Mouse (Mus musculus) kidney, embryonic 15.5 days (tissue): Measurements from ENCODE around the gene Tnfaip8l3. TPM values are rescaled to one million over a fixed set of nuclear protein-coding genes. Genes with fewer than 3 reads are reported as not detected.
"Not testable (repeated sequence)": the region's sequence is repeated elsewhere in the genome, so short reads cannot be mapped to it uniquely, and the experiment has no call there.

ENCODE experiments used
- ATAC-seq: fragments of 200-750 bp; cut with Nextera tagmentation; replicated peaks from 2 replicates; pipeline ENCODE4 v1.8.0; 2017; ENCODE audit warnings: moderate TSS enrichment; ENCODE audit not compliant: low FRiP score
- H3K27ac ChIP-seq: fragments of 300-500 bp; sonication (generic); 2 replicates; pipeline ENCODE4 v1.5.1; 2015; ENCODE audit warnings: mild to moderate bottlenecking, inconsistent platforms
- H3K27me3 ChIP-seq: fragments of 300-500 bp; sonication (generic); 2 replicates; pipeline ENCODE4 v1.6.1; 2015; ENCODE audit warnings: inconsistent platforms
- H3K36me3 ChIP-seq: fragments of 300-500 bp; sonication (generic); 2 replicates; pipeline ENCODE4 v1.6.1; 2015; ENCODE audit warnings: inconsistent platforms
- H3K4me1 ChIP-seq: fragments of 300-500 bp; sonication (generic); 2 replicates; pipeline ENCODE4 v1.6.1; 2015; ENCODE audit warnings: inconsistent platforms
- H3K4me2 ChIP-seq: fragments of 300-500 bp; sonication (generic); 2 replicates; pipeline ENCODE4 v1.6.1; 2015; ENCODE audit warnings: moderate library complexity, mild to moderate bottlenecking, inconsistent platforms
- H3K4me3 ChIP-seq: fragments of 300-500 bp; sonication (generic); replicated peaks from 2 replicates; pipeline ENCODE4 v1.5.1; 2015; ENCODE audit warnings: mild to moderate bottlenecking, inconsistent platforms
- H3K9ac ChIP-seq: fragments of 300-500 bp; sonication (generic); 2 replicates; pipeline ENCODE4 v1.6.1; 2015; ENCODE audit warnings: mild to moderate bottlenecking, inconsistent platforms
- H3K9me3 ChIP-seq: fragments of 300-500 bp; sonication (generic); replicated peaks from 2 replicates; pipeline ENCODE4 v1.6.1; 2016; ENCODE audit warnings: inconsistent platforms
- WGBS: fragments of 180-500 bp; shearing (Covaris S2); methylation state at CpG from one replicate; pipeline ENCODE4 v1.1.7; 2015; ENCODE audit warnings: mixed read lengths; 5-methylcytosine and 5-hydroxymethylcytosine counted together
- polyA plus RNA-seq: library from polyadenylated mRNA; unstranded; fragments of >200 nt; fragmentation: Nextera tagmentation; extraction: Ambion mirVana; gene quantifications from 2 replicates; pipeline ENCODE4 v1.2.1, GENCODE M21; 2015

Gene Tnfaip8l3
- polyA plus RNA-seq, 1 experiment from 2014 or later = 0.36 TPM

DNA sequence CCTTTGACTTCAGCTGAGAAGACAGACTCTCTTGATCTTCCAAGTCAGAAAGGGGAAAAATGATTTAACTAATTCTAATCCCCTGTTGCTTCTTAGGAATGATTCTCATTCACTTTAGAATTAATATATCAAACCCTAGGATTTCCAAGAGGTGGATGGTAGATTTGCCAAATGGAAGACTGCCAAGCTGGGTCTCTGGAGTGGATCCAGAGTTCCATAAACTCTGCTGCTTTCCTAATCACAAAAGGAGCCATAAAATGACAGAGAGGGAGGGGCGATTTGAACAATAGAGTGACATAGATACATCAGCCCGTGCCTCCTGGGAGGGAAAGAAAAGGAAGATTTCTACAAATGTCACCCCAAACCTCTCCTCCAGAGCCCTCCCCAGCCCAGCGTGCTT is 3.4 kb downstream of the Tnfaip8l3 start:
- peaks cover 17% of the 10 kb centered on the region for H3K4me1 ChIP-seq
- H3K9me3 ChIP-seq = no peaks in the 10 kb centered on the region
- no peaks in the 10 kb centered on the region for H3K36me3 ChIP-seq
- H3K27me3 ChIP-seq = peaks cover 41% of the 10 kb centered on the region
- no peak overlapping the region for H3K9ac ChIP-seq
- H3K27ac ChIP-seq = no peak overlapping the region
- H3K4me3 ChIP-seq = no peak overlapping the region
- no peak overlapping the region for H3K4me2 ChIP-seq
- ATAC-seq = no peak
- WGBS = 55% methylated on average over 3 of the region's 3 CpGs

- WGBS = 57% methylated on average over 3 of the region's 3 CpGs
- H3K4me2 ChIP-seq = no peak overlapping the region
- no peak for ATAC-seq
These were observed 4.5 kb downstream of the Tnfaip8l3 start for GRCm38 (mm10) chr9:54063655-54064054.

DNA sequence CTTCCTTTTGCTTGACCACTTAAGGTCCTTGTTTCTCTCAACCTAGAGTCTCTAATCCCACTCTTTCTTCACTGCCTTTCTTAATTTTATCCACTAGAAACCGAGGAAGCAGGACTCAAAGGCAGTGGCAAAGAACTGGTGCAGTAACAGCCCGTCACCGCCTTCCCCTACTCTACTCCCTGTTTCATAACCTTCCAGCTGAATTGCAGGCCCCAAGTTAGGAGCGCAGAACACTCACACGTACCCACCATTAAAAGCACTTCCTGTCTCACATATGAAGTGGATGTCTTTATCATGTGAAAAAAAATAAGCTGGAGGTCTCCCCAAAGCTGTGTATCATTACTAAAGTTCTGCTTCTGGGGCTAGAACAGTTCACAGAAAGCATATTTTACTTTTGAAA is 6.5 kb downstream of the Tnfaip8l3 start:
- 71% methylated on average over 5 of the region's 5 CpGs for WGBS
- no peaks in the 10 kb centered on the region for H3K9me3 ChIP-seq
- ATAC-seq = no peak
- no peak overlapping the region for H3K9ac ChIP-seq
- H3K27me3 ChIP-seq = peaks cover 17% of the 10 kb centered on the region
- no peak overlapping the region for H3K4me2 ChIP-seq
- H3K36me3 ChIP-seq = no peaks in the 10 kb centered on the region
- no peak overlapping the region for H3K27ac ChIP-seq
- H3K4me1 ChIP-seq = no peaks in the 10 kb centered on the region
- no peak overlapping the region for H3K4me3 ChIP-seq

More at GRCm38 (mm10) chr9:54063655-54064054, 4.5 kb downstream of the Tnfaip8l3 start:
- H3K27ac ChIP-seq = no peak overlapping the region
- H3K9ac ChIP-seq = no peak overlapping the region
- no peaks in the 10 kb centered on the region for H3K36me3 ChIP-seq
- no peaks in the 10 kb centered on the region for H3K9me3 ChIP-seq
- H3K4me3 ChIP-seq = no peak overlapping the region
- H3K27me3 ChIP-seq = peaks cover 36% of the 10 kb centered on the region
- H3K4me1 ChIP-seq = peaks cover 11% of the 10 kb centered on the region

DNA sequence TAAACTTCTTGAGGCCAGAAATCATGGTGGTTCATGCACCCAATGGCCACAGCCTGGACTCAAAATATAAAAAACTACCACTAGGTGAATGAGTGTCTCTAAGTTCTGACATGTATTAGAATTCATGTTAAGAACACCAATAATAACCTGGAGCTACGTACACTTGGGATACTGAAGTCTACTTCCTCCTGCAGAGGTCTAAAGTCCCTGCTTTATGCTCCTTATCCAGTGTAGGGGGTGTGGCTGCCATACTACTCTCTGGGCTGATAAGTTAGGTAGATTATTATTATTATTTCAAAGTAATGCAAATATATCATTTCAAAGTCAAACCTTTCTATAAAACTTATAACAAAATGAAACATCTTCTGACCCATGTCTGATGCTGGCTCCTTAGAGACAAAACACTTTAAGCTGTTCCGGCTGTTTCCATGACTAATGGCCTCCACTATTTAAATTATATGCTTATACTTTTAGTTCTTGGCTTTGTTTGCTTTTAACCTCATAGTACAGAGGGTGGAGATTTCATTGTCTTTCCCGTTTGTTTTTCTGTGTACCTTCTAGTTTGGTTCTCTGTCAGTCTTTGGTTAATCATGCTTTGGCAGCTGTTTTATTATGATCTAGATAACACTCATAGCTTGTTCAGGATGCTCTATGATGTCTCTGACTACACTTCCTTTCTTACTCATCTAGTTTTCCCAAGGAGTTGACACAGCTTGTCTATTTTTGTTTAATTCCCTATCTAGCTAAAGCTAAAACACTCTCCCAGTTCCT is 16.7 kb downstream of the Tnfaip8l3 start:
- H3K4me1 ChIP-seq = no peaks in the 10 kb centered on the region
- H3K27ac ChIP-seq = no peak overlapping the region
- no peaks in the 10 kb centered on the region for H3K27me3 ChIP-seq
- H3K4me2 ChIP-seq = no peak overlapping the region
- no peak overlapping the region for H3K9ac ChIP-seq
- 74% methylated on average over 3 of the region's 3 CpGs for WGBS
- no peaks in the 10 kb centered on the region for H3K9me3 ChIP-seq
- H3K4me3 ChIP-seq = no peak overlapping the region
- no peak for ATAC-seq
- H3K36me3 ChIP-seq = no peaks in the 10 kb centered on the region

GRCm38 (mm10) chr9:54048978-54049377 is 19.2 kb downstream of the Tnfaip8l3 start:
- Histone ChIP-seq H3K9me3 (no peaks in the 10 kb centered on the region), H3K4me1 (no peaks in the 10 kb centered on the region), H3K27me3 (no peaks in the 10 kb centered on the region), H3K27ac (no peak overlapping the region), H3K4me2 (no peak overlapping the region), H3K4me3 (no peak overlapping the region), H3K36me3 (no peaks in the 10 kb centered on the region), H3K9ac (no peak overlapping the region)
- WGBS = 70% methylated on average over 5 of the region's 5 CpGs
- no peak for ATAC-seq

GRCm38 (mm10) chr9:54043067-54043466 is 25.1 kb downstream of the Tnfaip8l3 start:
- Histone ChIP-seq H3K36me3 (no peaks in the 10 kb centered on the region), H3K27me3 (no peaks in the 10 kb centered on the region), H3K9ac (no peak overlapping the region), H3K27ac (no peak overlapping the region), H3K4me1 (no peaks in the 10 kb centered on the region), H3K4me3 (no peak overlapping the region), H3K9me3 (no peaks in the 10 kb centered on the region), H3K4me2 (no peak overlapping the region)
- WGBS = 93% methylated on average over 5 of the region's 5 CpGs
- no peak for ATAC-seq

GRCm38 (mm10) chr9:54037717-54038116 is 30.5 kb downstream of the Tnfaip8l3 start:
- H3K4me3 ChIP-seq = no peak overlapping the region
- no peaks in the 10 kb centered on the region for H3K36me3 ChIP-seq
- no peaks in the 10 kb centered on the region for H3K9me3 ChIP-seq
- no peak overlapping the region for H3K4me2 ChIP-seq
- H3K4me1 ChIP-seq = no peaks in the 10 kb centered on the region
- 82% methylated on average over 9 of the region's 9 CpGs for WGBS
- no peak for ATAC-seq
- H3K9ac ChIP-seq = no peak overlapping the region
- H3K27me3 ChIP-seq = no peaks in the 10 kb centered on the region
- H3K27ac ChIP-seq = no peak overlapping the region

DNA sequence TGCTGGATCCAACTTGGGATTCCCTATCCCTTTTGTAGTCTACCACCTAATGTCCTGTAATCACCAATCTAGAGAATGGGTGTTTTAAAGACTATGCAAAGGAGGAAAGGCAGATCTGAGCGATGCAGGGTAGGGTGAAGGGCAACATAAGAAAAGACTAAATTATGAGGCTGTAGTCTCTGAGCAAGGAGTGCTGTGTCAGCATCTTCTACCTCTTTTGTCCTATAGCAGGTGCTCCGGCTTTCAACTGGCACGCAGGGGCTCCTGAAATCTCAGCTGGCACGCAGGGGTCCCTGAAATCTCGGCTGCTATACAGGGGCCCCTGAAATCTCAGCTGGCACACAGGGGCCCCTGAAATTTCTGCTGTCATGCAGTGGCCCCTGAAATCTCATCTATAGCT is 33.5 kb downstream of the Tnfaip8l3 start:
- no peak overlapping the region for H3K4me2 ChIP-seq
- 74% methylated on average over 5 of the region's 5 CpGs for WGBS
- H3K9ac ChIP-seq = no peak overlapping the region
- no peak overlapping the region for H3K27ac ChIP-seq
- H3K4me3 ChIP-seq = no peak overlapping the region
- H3K4me1 ChIP-seq = no peaks in the 10 kb centered on the region
- H3K36me3 ChIP-seq = no peaks in the 10 kb centered on the region
- H3K27me3 ChIP-seq = no peaks in the 10 kb centered on the region
- ATAC-seq = no peak
- H3K9me3 ChIP-seq = no peaks in the 10 kb centered on the region

GRCm38 (mm10) chr9:54022795-54023194 is 45.4 kb downstream of the Tnfaip8l3 start:
- 71% methylated on average over 3 of the region's 3 CpGs for WGBS
- no peak overlapping the region for H3K27ac ChIP-seq
- no peak for ATAC-seq
- H3K27me3 ChIP-seq = no peaks in the 10 kb centered on the region
- H3K36me3 ChIP-seq = no peaks in the 10 kb centered on the region
- H3K9me3 ChIP-seq = no peaks in the 10 kb centered on the region
- no peak overlapping the region for H3K4me3 ChIP-seq
- H3K4me2 ChIP-seq = no peak overlapping the region
- H3K9ac ChIP-seq = no peak overlapping the region
- no peaks in the 10 kb centered on the region for H3K4me1 ChIP-seq

DNA sequence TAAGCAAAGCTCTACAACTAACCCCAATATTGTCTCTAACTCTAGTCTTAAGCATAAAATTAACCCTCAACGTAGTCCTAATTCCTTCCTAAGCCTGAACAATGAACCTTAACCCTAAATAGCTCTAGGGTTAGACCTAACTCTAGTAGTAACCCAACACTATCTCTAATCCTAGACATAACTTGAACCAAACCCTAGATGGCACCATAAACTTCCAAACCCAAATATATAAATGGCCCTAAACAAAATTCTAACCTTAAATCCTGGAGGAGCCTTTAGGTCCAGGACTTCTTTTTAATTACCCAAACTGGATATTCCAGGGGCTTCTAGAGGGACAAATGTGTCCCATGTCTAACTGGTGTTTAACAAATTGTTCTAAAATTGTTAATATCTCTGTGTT is 73.7 kb downstream of the Tnfaip8l3 start:
- Histone ChIP-seq H3K9ac (no peak overlapping the region), H3K9me3 (no peaks in the 10 kb centered on the region), H3K27me3 (no peaks in the 10 kb centered on the region), H3K36me3 (no peaks in the 10 kb centered on the region), H3K4me3 (no peak overlapping the region), H3K4me2 (no peak overlapping the region), H3K4me1 (no peaks in the 10 kb centered on the region), H3K27ac (no peak overlapping the region)
- no peak for ATAC-seq
- 79% methylated on average over 1 of the region's 1 CpGs for WGBS

GRCm38 (mm10) chr9:53992567-53992966 is 75.6 kb downstream of the Tnfaip8l3 start:
- H3K36me3 ChIP-seq, H3K4me3 ChIP-seq, ATAC-seq, H3K9me3 ChIP-seq, H3K4me2 ChIP-seq, H3K4me1 ChIP-seq, H3K27ac ChIP-seq, H3K27me3 ChIP-seq, H3K9ac ChIP-seq: not testable (repeated sequence)

DNA sequence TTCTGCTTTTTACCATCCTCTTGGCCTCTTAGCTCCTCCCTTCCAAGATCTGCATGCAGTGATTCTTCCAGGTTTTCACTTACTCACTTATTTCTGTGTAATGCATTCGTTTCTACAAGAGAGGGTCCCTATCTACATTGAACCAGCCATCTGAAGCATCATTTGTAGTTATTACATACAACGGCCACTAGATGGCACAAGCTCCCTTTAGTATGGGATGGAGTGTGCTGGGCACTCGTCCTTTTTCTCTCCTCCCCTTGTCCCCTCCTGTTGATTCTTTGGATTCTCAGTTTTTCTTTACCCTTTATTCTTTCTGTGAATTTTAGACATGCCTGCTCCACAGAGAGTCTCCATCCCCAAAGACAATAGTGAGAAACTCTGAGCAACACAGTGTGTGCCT is 77.3 kb downstream of the Tnfaip8l3 start:
- H3K27ac ChIP-seq = no peak overlapping the region
- H3K4me1 ChIP-seq = no peaks in the 10 kb centered on the region
- WGBS = 2% methylated on average over 3 of the region's 3 CpGs
- no peaks in the 10 kb centered on the region for H3K9me3 ChIP-seq
- H3K27me3 ChIP-seq = peaks cover 4% of the 10 kb centered on the region; the same call in 1 of the 2 replicates
- H3K36me3 ChIP-seq = no peaks in the 10 kb centered on the region
- no peak overlapping the region for H3K9ac ChIP-seq
- H3K4me3 ChIP-seq = no peak overlapping the region
- peak; percentile 60; the same call in 1 of the 2 replicates for ATAC-seq
- no peak overlapping the region for H3K4me2 ChIP-seq

GRCm38 (mm10) chr9:53986972-53987371 is 81.2 kb downstream of the Tnfaip8l3 start:
- H3K4me2 ChIP-seq = no peak overlapping the region
- H3K27me3 ChIP-seq = peaks cover 7% of the 10 kb centered on the region; the same call in 1 of the 2 replicates
- H3K27ac ChIP-seq = no peak overlapping the region
- H3K36me3 ChIP-seq = no peaks in the 10 kb centered on the region
- no peaks in the 10 kb centered on the region for H3K4me1 ChIP-seq
- H3K4me3 ChIP-seq = no peak overlapping the region
- ATAC-seq = no peak
- no peaks in the 10 kb centered on the region for H3K9me3 ChIP-seq
- 34% methylated on average over 3 of the region's 3 CpGs for WGBS
- H3K9ac ChIP-seq = no peak overlapping the region
